Mouse (Mus musculus) midbrain, postnatal 0 days (tissue): ENCODE measurements around the gene Clcnka. TPM values are rescaled to one million over a fixed set of nuclear protein-coding genes. Genes with fewer than 3 reads are reported as not detected.

ENCODE experiments used
- ATAC-seq: fragments of 200-750 bp; cut with Nextera tagmentation; 2 replicates; pipeline ENCODE4 v1.8.0; 2017; ENCODE audit warnings: moderate number of reproducible peaks, mild to moderate bottlenecking, moderate TSS enrichment, moderate library complexity; ENCODE audit not compliant: low FRiP score
- DNase-seq: peaks from one replicate; pipeline ENCODE4 v3.0.0-alpha.2; 2015; ENCODE audit warnings: low spot score
- H3K27ac ChIP-seq: fragments of 300-500 bp; sonication (generic); 2 replicates; pipeline ENCODE4 v1.5.1; 2014; ENCODE audit warnings: low read depth, mild to moderate bottlenecking, low read length, mixed read lengths
- H3K27me3 ChIP-seq: fragments of 300-500 bp; sonication (generic); 2 replicates; pipeline ENCODE4 v1.6.1; 2014; ENCODE audit warnings: low read length, control low read depth, mixed read lengths; ENCODE audit not compliant: insufficient read depth
- H3K36me3 ChIP-seq: fragments of 300-500 bp; sonication (generic); 2 replicates; pipeline ENCODE4 v1.6.1; 2014; ENCODE audit warnings: low read length, control low read depth, mixed read lengths; ENCODE audit not compliant: insufficient read depth
- H3K4me1 ChIP-seq: fragments of 300-500 bp; sonication (generic); 2 replicates; pipeline ENCODE4 v1.6.1; 2014; ENCODE audit warnings: mild to moderate bottlenecking, control low read depth, antibody characterized with exemption, low read length, mixed read lengths; ENCODE audit not compliant: insufficient read depth
- H3K4me2 ChIP-seq: fragments of 300-500 bp; sonication (generic); 2 replicates; pipeline ENCODE4 v1.6.1; 2014; ENCODE audit warnings: low read depth, mild to moderate bottlenecking, low read length, mixed read lengths; ENCODE audit not compliant: poor library complexity, severe bottlenecking
- H3K4me3 ChIP-seq: fragments of 300-500 bp; sonication (generic); 2 replicates; pipeline ENCODE4 v1.5.1; 2014; ENCODE audit warnings: low read depth, mild to moderate bottlenecking, low read length, moderate library complexity
- H3K9ac ChIP-seq: fragments of 300-500 bp; sonication (generic); replicated peaks from 2 replicates; pipeline ENCODE4 v1.6.1; 2014; ENCODE audit warnings: mild to moderate bottlenecking, low read length, moderate library complexity, mixed read lengths; ENCODE audit not compliant: poor library complexity, severe bottlenecking
- H3K9me3 ChIP-seq: fragments of 300-500 bp; sonication (generic); 2 replicates; pipeline ENCODE4 v1.6.1; 2016; ENCODE audit warnings: low read length, control low read depth
- CTCF ChIP-seq: IDR thresholded peaks from 2 replicates; pipeline ENCODE4 v1.5.1; 2016; ENCODE audit warnings: antibody characterized with exemption, mild to moderate bottlenecking
- WGBS: fragments of 180-500 bp; shearing (Covaris S2); extraction: QIAGEN DNeasy Blood & Tissue Kit; methylation state at CpG from one replicate; pipeline ENCODE4 v1.1.7; 2014; 5-methylcytosine and 5-hydroxymethylcytosine counted together
- polyA plus RNA-seq: library from polyadenylated mRNA; unstranded; fragments of >200 nt; fragmentation: Nextera tagmentation; extraction: Ambion mirVana; gene quantifications from 2 replicates; pipeline ENCODE4 v1.2.1, GENCODE M21; 2015
- total RNA-seq: library from RNA; depleted of rRNA; stranded (reverse); fragments of >200 nt; gene quantifications from 2 replicates; pipeline ENCODE4 v1.2.3, GENCODE M21; 2014

Clcnka gene
- total and polyA plus RNA-seq, 2 experiments from 2014 or later: 0.12 TPM; not detected in 1

GRCm38 (mm10) chr4:141440877-141441276, 42.4 kb upstream of the Clcnka start:
- H3K9ac ChIP-seq: no peak overlapping the region
- no peak for ATAC-seq
- H3K27ac ChIP-seq: no peak overlapping the region
- H3K4me3 ChIP-seq: no peak overlapping the region
- no peak overlapping the region for H3K4me2 ChIP-seq
- H3K9me3 ChIP-seq: no peaks in the 10 kb centered on the region
- DNase-seq: no peak
- no peak for TF ChIP-seq CTCF
- H3K36me3 ChIP-seq: no peaks in the 10 kb centered on the region
- H3K4me1 ChIP-seq: 0 out of 2 replicates have a peak, but pooled peaks cover 7% of the 10 kb centered on the region
- H3K27me3 ChIP-seq: no peaks in the 10 kb centered on the region

DNA sequence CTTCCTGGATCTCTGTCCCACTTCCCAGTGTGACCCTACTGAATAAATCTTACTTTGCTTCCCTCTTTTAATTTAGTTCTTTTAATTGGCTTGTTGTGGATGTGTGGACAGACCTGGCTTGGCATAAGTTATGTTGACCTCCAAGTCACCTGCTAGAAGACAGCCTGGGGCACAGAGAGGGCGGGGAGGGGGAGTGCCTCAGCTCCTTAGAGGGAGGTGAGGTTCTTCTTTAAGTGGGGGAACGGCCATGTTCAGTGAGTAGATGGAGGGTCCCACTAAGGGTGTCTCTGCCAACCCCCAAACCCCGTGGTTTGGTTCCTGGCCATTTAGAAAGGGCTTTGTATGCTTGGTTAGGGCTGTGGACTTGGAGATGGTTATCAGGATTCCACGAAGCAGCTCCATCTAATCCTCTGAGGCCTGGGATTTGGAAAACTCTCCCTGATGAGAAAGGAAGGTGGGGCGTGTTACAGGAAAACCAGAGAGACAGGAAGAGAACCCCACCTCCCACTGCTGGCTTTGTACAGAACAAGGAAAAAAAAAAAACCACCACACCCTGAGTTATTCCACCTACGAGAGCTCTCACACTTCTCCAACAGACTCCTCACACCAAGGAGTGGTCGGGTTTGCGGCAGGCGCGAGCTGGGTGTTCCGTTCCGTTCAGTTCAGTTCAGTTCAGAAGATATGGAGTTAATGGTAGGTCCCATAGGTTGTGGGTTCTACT, 40.7 kb upstream of the Clcnka start:
- 87% methylated on average over 12 of the region's 12 CpGs for WGBS
- no peak overlapping the region for H3K4me2 ChIP-seq
- no peaks in the 10 kb centered on the region for H3K4me1 ChIP-seq
- H3K27me3 ChIP-seq: no peaks in the 10 kb centered on the region
- TF ChIP-seq CTCF: no peak
- ATAC-seq (no peak), DNase-seq (no peak)
- no peak overlapping the region for H3K27ac ChIP-seq
- H3K4me3 ChIP-seq: no peak overlapping the region
- no peak overlapping the region for H3K9ac ChIP-seq
- no peaks in the 10 kb centered on the region for H3K36me3 ChIP-seq
- no peaks in the 10 kb centered on the region for H3K9me3 ChIP-seq

- no peaks in the 10 kb centered on the region for H3K4me1 ChIP-seq
- H3K9ac ChIP-seq: no peak within 1 kb of the TSS
- 0 out of 2 replicates have a peak, but pooled peaks cover 4% of the 10 kb centered on the region for H3K27me3 ChIP-seq
- no peak within 1 kb of the TSS for H3K27ac ChIP-seq
- no peak within 1 kb of the TSS for H3K4me2 ChIP-seq
- no peaks in the 10 kb centered on the region for H3K36me3 ChIP-seq
- DNase-seq (no peak), ATAC-seq (no peak)
- WGBS: 86% methylated on average over 1 of the region's 1 CpGs
- no peaks in the 10 kb centered on the region for H3K9me3 ChIP-seq
- no peak within 1 kb of the TSS for H3K4me3 ChIP-seq
- no peak for TF ChIP-seq CTCF
Observed at GRCm38 (mm10) chr4:141435974-141436373, 37.5 kb upstream of the Clcnka start, which contains the start of gene Srarp. Gene Srarp (minus strand): TSS chr4:141436105.

GRCm38 (mm10) chr4:141433191-141433590, 34.7 kb upstream of the Clcnka start:
- no peaks in the 10 kb centered on the region for H3K36me3 ChIP-seq
- 85% methylated on average over 18 of the region's 18 CpGs for WGBS

DNA sequence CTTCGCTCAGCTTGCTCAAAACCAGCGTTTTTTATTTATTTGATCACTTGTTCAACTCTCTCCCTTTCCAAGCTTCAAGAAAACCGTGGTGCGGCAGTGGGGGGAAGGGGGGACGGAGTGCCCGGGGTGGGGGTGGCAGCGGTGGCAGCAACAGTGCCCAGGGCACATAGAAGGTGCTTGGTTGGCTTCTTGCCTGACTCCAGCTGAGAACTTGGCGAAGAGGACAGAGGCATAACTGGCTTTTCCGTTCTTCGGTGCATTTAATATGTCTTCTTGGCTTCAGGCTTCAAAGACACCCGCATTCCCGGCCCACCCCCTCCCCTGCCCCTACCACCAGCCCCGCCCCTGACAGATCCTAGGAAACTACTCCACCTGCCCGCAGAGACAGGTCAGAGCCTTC, 34.1 kb upstream of the Clcnka start:
- Histone ChIP-seq H3K27me3 (0 out of 2 replicates have a peak, but pooled peaks cover 4% of the 10 kb centered on the region), H3K9ac (no peak overlapping the region), H3K4me2 (no peak overlapping the region), H3K4me1 (no peaks in the 10 kb centered on the region), H3K9me3 (no peaks in the 10 kb centered on the region), H3K4me3 (no peak overlapping the region), H3K27ac (no peak overlapping the region), H3K36me3 (no peaks in the 10 kb centered on the region)
- 62% methylated on average over 12 of the region's 14 CpGs for WGBS
- DNase-seq (peak; percentile 24), ATAC-seq (no peak)
- TF ChIP-seq CTCF: no peak

More at GRCm38 (mm10) chr4:141433191-141433590, 34.7 kb upstream of the Clcnka start:
- H3K4me3 ChIP-seq: no peak overlapping the region
- ATAC-seq (no peak), DNase-seq (no peak)
- TF ChIP-seq CTCF: no peak
- no peaks in the 10 kb centered on the region for H3K9me3 ChIP-seq
- no peak overlapping the region for H3K27ac ChIP-seq
- no peak overlapping the region for H3K4me2 ChIP-seq
- H3K27me3 ChIP-seq: 0 out of 2 replicates have a peak, but pooled peaks cover 4% of the 10 kb centered on the region
- H3K4me1 ChIP-seq: no peaks in the 10 kb centered on the region
- H3K9ac ChIP-seq: no peak overlapping the region

DNA sequence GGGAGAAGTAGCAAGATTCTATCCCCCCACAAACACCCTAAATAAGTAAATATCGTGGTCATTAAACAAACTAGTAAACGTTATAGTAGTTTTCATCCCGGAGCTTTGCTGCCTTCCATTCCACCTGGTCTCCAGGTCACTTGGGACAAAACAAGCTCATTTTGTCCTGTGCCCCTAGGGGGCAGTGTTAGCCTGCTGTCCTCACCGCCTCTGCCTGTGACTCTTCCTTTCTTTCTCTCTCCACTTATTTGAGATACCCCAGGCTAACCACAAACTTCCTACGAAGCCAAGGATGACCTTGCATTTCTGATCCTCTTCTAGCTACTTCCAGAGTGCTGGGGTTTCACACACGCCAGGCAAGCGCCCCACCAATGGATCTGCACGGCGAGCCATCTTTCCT, 32.5 kb upstream of the Clcnka start:
- H3K27ac ChIP-seq: no peak overlapping the region
- no peak for ATAC-seq
- no peaks in the 10 kb centered on the region for H3K36me3 ChIP-seq
- H3K27me3 ChIP-seq: 0 out of 2 replicates have a peak, but pooled peaks cover 4% of the 10 kb centered on the region
- WGBS: 47% methylated on average over 9 of the region's 9 CpGs
- peak; percentile 71 for DNase-seq
- TF ChIP-seq CTCF: peak; percentile 77
- H3K4me1 ChIP-seq: no peaks in the 10 kb centered on the region
- H3K9ac ChIP-seq: no peak overlapping the region
- no peak overlapping the region for H3K4me3 ChIP-seq
- no peak overlapping the region for H3K4me2 ChIP-seq
- no peaks in the 10 kb centered on the region for H3K9me3 ChIP-seq
